Mouse (Mus musculus) adrenal gland, adult (tissue): ENCODE results near the gene Kcnc1.

Experiments
- DNase-seq, 2 experiments: peaks; one replicate each; pipeline ENCODE4 v3.0.0; 2022 to 2023; ENCODE audit warnings: low spot score in 1 of 2; ENCODE audit not compliant: inconsistent age in 2 of 2

Kcnc1 gene

GRCm38 (mm10) chr7:46393718-46394511 is 2.4 kb upstream of the Kcnc1 start:
- no peak for DNase-seq

DNA sequence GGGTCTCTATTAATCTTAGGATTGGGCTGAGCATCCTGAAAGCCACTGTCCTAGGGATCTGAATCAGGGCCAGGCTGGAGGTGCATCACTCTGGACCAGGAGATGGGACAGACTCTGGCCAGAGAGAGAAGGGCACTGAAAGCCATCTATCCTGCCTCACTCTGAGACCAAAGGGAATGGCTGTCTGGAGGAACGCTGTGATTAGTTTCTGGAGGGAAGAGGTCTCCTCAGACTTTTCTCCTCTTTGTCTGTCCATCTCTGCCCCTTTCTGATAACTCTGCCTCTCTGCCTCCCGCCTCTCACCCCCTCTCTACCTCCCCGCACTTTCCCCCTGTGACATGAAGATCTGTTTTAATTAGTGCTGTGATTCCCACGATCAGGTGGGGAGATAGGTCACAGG is 1.4 kb upstream of the Kcnc1 start:
- no peak for DNase-seq

DNA sequence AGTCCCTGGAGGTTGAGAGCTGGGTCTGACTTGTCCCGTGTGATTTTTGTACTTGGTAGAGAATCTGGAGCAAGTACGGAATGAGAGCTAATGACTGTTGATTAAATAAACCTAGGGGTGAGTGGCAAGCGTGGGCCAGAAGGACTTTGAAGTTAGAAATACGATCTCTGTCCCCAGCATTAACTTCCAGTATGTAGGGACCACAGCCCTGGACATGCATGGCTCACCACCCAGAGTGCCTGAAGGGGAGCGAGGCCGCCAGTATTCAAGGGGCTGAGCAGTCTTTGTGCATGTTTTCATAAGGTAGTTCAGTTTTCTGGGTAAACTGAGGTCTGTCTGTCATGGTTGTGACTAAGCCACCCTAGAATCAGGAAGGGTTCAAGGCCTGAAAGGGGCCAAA is 726 bp upstream of the Kcnc1 start:
- DNase-seq = no peak

DNA sequence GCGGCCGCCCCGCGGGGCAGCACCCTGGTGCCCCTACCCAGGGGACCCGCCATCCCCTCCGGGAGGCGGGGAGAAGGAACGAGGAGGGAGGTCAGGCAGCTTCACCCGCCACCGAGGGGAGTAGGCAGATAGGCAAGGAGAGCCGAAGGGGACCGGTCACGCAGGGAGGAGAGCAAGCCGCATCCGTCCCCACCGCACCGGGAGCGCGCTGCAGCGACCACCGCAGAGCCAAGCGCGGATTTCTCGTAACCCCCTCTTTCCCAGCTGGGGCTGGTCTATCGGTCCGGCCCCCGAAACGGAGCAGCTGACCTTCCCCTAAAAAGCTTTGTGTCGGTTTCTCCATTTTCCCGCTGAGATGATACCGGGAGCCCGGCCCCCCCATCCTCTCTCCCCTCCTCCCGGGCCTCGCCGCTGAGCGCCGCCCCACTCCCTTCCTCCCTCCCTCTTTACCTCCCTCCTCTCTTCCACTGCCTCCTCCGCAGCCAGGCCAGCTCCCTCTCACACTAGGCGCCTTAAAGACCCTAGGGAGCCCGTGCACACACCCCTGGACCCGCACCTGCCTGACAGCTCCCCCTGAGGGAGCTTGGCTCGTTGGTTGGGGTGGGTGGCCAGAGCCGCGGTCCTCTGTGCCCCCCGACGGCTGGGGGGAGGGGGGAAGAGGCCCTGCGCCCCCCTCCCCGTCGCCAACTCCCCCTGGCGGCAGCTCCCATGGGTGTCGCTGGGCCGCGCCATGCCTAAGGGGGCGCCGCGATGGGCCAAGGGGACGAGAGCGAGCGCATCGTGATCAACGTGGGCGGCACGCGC is 833 bp downstream of the Kcnc1 start:
- DNase-seq = no peak

GRCm38 (mm10) chr7:46397732-46398333 is 1.5 kb downstream of the Kcnc1 start:
- no peak for DNase-seq

- DNase-seq = no peak
These were observed 2.3 kb downstream of the Kcnc1 start for GRCm38 (mm10) chr7:46398612-46399011.

DNA sequence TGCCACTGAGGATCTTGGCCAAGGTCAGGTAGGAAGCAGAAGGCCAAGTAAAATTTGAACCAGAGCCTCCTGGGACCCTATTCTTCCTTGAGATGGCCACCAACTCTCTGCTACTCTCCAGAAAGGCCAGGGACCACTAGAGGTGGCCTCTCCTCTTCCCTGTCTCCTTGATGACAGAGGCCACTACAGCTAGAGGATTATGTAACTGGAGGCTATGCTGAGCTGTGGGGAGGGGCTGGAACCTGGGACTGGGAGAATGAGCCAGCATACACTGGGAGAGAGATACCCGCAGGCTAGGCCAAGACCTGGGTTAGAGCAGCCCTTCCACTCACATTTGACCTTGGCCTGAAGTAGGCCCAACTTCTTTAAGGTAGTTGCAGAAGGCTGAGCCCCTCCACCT is 3.4 kb downstream of the Kcnc1 start:
- no peak for DNase-seq

DNA sequence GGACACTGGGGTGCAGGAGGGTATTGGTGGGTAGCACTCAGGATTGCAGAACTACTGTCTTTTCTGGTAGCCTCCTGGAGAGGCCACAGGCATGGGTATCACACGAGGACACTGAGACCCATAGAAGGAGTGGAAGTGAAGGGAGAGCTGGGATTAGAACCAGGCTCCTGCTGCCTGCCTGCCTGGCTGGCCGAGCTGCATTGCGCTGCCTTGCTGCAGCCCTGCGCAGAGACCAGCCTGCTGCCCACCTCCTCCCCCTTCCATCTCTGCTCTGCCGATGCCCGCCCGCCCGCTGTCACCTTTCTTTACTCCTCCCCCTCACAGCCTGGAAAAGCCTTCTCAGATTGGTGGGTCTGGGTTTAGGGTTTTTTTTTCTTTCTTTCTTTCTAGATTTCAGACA is 4.0 kb downstream of the Kcnc1 start:
- DNase-seq = no peak

DNA sequence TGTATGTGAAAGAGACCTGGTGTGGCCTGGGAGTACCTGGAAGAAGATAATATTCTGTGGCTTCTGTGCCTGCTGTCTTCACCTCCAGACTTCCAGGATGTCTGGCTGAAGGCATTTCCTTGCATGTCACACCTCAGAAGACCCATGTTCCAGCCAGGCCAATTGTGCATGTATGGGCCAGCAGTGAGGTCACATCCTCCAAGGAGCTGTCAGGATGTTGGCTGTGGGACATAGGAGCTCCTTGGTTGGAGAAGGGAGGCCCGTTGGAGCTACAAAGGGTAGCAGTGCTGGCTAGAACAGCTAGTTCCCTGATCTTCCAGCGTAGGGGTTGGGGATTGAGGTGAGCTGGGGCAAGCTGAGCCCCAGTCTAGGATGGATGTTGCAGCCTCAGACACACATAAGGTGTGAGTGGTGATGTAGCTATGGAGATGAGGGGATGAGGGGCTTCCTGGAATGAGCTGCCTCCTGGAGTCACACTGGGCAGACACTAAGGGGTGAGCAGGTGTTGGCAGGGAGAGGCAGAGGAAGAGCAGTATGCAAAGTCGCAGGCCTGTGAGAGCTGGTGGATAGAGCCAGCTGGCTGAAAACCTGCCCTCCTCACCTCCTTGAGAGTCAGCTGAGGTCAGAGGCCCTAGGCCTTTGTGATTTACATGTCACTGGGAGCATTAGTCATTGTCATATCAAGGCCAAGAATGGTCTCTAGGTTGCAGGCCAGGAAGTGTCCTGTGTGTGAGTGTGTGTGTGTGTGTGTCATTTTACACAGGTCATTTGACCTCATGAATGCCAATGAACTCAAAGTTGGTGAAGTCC is 5.3 kb downstream of the Kcnc1 start:
- DNase-seq = no peak

DNA sequence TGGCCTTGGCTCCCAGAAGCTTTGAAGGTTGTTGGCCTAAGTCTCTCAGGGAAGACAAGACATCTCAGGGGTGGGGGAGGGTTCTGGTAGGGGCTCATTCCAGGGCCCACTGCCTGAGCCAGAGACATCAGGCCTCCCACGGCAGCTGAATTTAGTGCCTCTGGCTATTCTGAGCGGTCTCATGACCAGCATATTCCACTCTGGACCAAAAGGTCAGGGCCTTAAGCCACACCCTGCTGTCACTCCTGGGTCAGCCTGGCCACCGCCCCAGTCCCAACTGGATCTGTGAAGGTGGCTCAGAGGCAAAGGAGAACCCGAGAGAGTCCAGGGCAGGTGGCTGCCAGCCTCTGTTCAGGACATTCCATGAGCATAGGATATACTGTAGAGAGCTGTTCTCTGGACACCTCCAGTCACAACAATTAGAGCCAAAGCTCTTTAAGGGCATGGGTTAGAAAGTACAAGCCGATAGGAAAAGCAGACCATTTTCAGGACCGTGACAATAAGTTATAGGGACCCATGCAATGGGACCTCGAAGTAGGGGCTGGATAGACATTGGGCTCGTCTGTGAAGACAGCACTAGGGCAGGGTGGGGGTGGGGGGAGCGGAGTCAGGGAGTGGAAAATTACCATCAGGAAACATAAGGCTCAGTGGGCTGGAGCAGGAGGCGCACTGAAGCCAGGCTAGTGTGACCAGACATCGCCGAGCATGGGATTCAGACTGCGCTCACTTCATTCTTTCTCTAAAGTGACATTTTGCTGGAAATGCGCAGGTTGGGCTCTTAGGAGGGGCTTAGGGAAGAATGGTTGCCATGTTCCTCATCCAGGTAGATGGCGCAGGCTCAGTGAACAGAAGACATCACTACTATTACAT is 7.6 kb downstream of the Kcnc1 start:
- DNase-seq = no peak

- no peak for DNase-seq
These were observed 8.5 kb downstream of the Kcnc1 start for GRCm38 (mm10) chr7:46404756-46405155.

GRCm38 (mm10) chr7:46408606-46409005 is 12.3 kb downstream of the Kcnc1 start:
- DNase-seq = no peak

- no peak for DNase-seq
These were observed 13.0 kb downstream of the Kcnc1 start for GRCm38 (mm10) chr7:46409204-46409789.

DNA sequence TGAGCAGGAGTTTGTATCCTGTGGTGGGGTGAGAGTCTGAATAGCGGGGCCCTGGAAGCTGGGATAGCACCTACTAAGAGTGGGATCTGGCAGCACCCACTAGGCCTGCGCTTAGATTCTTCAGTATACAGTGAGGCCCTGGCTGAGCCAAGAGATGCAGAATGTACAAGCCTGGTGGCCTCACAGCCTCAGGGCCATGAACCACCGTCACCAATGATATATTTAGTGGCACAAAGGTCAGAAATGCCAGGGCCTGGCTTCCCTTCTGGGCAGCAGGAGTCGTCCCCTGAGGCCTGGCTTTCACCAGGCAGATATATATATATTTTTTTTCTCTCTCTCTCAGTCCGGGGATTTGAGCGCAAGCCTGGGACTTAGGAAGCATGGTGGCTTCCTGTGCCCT is 14.4 kb downstream of the Kcnc1 start:
- no peak for DNase-seq

GRCm38 (mm10) chr7:46412823-46413222 is 16.5 kb downstream of the Kcnc1 start:
- no peak for DNase-seq

DNA sequence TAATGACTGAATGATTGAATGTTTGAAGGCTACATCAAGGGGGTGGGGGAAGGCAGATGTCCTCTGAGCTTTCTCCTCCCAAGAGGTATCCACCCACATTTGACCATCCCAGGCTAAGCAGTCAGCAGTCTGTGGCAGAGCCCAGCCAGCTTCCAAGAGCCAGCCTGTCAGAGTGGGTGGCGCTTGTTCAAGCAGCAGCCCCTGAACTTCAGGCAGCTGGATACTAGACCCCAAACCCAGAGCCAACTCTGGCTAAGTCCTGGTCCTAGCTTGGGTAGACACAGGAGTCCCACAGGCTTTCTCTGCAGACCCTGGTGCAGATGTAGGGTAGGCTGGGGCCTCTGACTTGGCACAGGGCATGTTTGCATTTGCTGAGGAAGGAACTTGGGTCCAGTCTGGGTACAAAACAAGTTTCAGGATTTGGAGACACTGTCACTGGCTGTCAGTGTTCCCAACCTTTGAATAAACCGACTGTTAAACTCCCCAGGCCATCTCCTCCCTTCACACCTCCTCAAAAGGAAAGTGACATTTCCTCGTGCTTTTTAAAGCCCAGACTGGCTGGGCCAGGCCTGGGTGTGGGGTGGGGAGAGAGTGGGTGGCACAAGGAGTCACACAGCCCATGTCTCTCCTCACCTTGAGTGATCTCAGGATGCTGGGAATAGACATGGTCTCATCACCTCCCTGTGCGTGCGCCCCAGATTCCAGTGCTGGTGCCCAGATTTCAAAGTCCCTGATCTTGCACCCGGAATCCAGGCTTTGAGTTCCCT is 17.8 kb downstream of the Kcnc1 start:
- DNase-seq = no peak

- DNase-seq = no peak
These were observed 19.6 kb downstream of the Kcnc1 start for GRCm38 (mm10) chr7:46415818-46416425.

GRCm38 (mm10) chr7:46417467-46417866 is 21.2 kb downstream of the Kcnc1 start:
- no peak for DNase-seq
